Mouse (Mus musculus) small intestine, adult 2 months (tissue): ENCODE measurements around the gene Ctnnd2. TPM values are rescaled to one million over a fixed set of nuclear protein-coding genes. Genes with fewer than 3 reads are reported as not detected.

Experiments used
- H3K27ac ChIP-seq: fragments of 200-500 bp; 2 replicates; pipeline ENCODE4 v1.5.1; 2012; ENCODE audit warnings: low read depth, low read length, control low read depth, inconsistent platforms; ENCODE audit not compliant: insufficient read depth
- H3K27me3 ChIP-seq: fragments of 200-500 bp; 2 replicates; pipeline ENCODE4 v1.6.1; 2012; ENCODE audit warnings: mild to moderate bottlenecking, moderate library complexity, low read length, inconsistent platforms; ENCODE audit not compliant: control insufficient read depth, insufficient read depth
- H3K36me3 ChIP-seq: fragments of 200-500 bp; 2 replicates; pipeline ENCODE4 v1.6.1; 2012; ENCODE audit warnings: mild to moderate bottlenecking, low read length, control low read depth, inconsistent platforms; ENCODE audit not compliant: control insufficient read depth, insufficient read depth
- H3K4me1 ChIP-seq: fragments of 200-500 bp; 2 replicates; pipeline ENCODE4 v1.6.1; 2012; ENCODE audit warnings: low read length, inconsistent platforms, mixed read lengths; ENCODE audit not compliant: control insufficient read depth, insufficient read depth, insufficient read length
- H3K4me3 ChIP-seq: fragments of 200-500 bp; 2 replicates; pipeline ENCODE4 v1.5.1; 2012; ENCODE audit warnings: low read depth, mild to moderate bottlenecking, control low read depth, inconsistent platforms, low read length, moderate library complexity
- CTCF ChIP-seq: fragments of 200-500 bp; IDR thresholded peaks from 2 replicates; pipeline ENCODE4 v1.5.1; 2012; ENCODE audit warnings: low read depth, mild to moderate bottlenecking, control low read depth, inconsistent platforms, low read length, moderate library complexity, mixed read lengths; ENCODE audit not compliant: insufficient replicate concordance, insufficient read length; ENCODE audit errors: extremely low read depth
- POLR2A ChIP-seq: fragments of 200-500 bp; IDR thresholded peaks from 2 replicates; pipeline ENCODE4 v1.6.1; 2012; ENCODE audit warnings: low read depth, mild to moderate bottlenecking, control low read depth, inconsistent platforms, low read length, moderate library complexity
- WGBS: fragments of 180-500 bp; shearing (Covaris S2); methylation state at CpG from one replicate; pipeline ENCODE4 v1.1.7; 2018; 5-methylcytosine and 5-hydroxymethylcytosine counted together
- polyA plus RNA-seq: library from polyadenylated mRNA; depleted of rRNA; stranded (reverse); fragments of >200 nt; gene quantifications from 2 replicates; pipeline ENCODE4 v1.2.3, GENCODE M21; 2012

The Ctnnd2 gene
- polyA plus RNA-seq, 1 experiment, result 1.3 TPM

- Histone ChIP-seq H3K27ac (no peak overlapping the region), H3K27me3 (peaks cover 8% of the 10 kb centered on the region), H3K4me1 (0 out of 2 replicates have a peak, but pooled peaks cover 4% of the 10 kb centered on the region), H3K36me3 (no peaks in the 10 kb centered on the region), H3K4me3 (no peak overlapping the region)
- TF ChIP-seq CTCF, result no peak
- no peak for TF ChIP-seq POLR2A
- 59% methylated on average over 7 of the region's 7 CpGs for WGBS
These were observed 475.4 kb downstream of the Ctnnd2 start for GRCm38 (mm10) chr15:30647679-30648311.

DNA sequence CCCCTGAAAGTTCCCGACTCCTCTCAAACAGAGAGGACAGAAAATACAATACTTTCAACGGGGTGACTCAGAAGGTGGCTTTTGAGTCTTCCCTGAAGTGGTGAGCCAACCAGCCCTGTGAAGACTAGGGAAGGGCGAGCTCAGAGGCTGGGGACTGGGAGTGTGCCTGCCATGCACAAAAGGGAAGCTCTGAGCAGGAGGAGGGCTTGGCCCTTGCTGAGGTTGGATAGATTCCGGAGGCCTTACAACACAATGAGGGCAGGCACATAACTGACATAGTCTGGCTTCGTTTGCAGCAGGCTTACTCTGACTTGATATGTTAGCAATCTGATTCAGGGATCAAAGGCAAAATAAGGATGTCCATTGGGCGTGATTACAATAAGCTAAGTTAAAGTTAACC, 477.6 kb downstream of the Ctnnd2 start:
- no peaks in the 10 kb centered on the region for H3K36me3 ChIP-seq
- 0 out of 2 replicates have a peak, but pooled peaks cover 4% of the 10 kb centered on the region for H3K4me1 ChIP-seq
- no peak overlapping the region for H3K4me3 ChIP-seq
- no peak overlapping the region for H3K27ac ChIP-seq
- H3K27me3 ChIP-seq, result peaks cover 8% of the 10 kb centered on the region
- 59% methylated on average over 6 of the region's 6 CpGs for WGBS
- no peak for TF ChIP-seq CTCF
- TF ChIP-seq POLR2A, result no peak

DNA sequence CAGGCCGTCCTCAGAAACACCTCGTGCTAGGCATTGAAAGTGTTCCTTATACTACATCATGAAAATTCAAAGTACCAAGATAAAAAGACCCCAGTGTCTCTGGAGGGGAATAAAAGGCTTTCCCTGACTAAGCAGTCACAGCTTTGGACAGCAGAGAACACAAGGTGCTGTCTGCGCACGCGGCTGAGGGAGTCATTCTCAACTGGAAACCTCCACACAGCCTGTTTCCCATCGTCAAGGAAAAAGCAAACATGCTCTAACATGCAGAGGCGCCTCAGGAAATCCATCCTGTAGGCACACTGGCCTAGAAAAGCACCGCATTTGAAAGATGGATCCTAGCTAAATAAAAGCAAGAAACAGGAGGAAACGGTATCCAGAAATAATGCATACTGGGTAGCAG, 483.0 kb downstream of the Ctnnd2 start:
- TF ChIP-seq POLR2A (no peak), CTCF (no peak)
- 74% methylated on average over 9 of the region's 9 CpGs for WGBS

GRCm38 (mm10) chr15:30657588-30657987, 485.2 kb downstream of the Ctnnd2 start:
- H3K4me3 ChIP-seq, result no peak overlapping the region
- no peaks in the 10 kb centered on the region for H3K4me1 ChIP-seq
- H3K36me3 ChIP-seq, result no peaks in the 10 kb centered on the region
- 74% methylated on average over 3 of the region's 3 CpGs for WGBS
- H3K27me3 ChIP-seq, result no peaks in the 10 kb centered on the region
- H3K27ac ChIP-seq, result no peak overlapping the region
- TF ChIP-seq CTCF (no peak), POLR2A (no peak)

More for the DNA sequence above, 483.0 kb downstream of the Ctnnd2 start:
- H3K27me3 ChIP-seq, result no peaks in the 10 kb centered on the region
- no peak overlapping the region for H3K27ac ChIP-seq
- no peak overlapping the region for H3K4me3 ChIP-seq
- H3K4me1 ChIP-seq, result no peaks in the 10 kb centered on the region
- no peaks in the 10 kb centered on the region for H3K36me3 ChIP-seq

DNA sequence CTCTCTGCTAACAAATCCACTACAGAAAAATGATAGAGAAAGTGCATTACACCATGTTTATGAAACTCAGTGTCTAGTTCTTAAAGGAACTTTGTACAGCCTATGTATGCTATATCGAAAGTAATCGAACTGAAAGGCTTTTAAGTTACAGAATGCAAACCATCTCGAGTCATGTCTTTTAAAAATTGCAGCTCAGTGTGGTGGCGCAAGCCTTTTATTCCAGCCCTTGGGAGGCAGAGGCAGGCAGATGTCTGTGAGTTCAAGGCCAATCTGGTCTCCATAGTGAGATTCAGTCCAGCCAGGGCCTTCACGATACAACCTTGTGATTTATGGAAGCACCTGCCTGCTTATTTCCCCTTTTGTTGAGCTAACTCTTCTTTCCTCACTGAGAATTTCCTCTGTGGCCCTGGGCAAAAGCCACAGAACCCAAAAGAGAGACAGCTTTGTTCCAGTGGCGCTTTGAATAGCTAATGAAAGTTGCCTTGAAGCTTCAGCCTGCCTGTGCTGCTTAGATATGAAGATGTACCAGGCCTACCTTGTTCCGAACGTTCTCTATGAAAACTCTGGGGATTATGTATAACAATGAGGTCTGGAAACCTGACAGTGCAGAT, 488.3 kb downstream of the Ctnnd2 start:
- Histone ChIP-seq H3K4me3 (no peak overlapping the region), H3K27me3 (no peaks in the 10 kb centered on the region), H3K4me1 (no peaks in the 10 kb centered on the region), H3K36me3 (no peaks in the 10 kb centered on the region), H3K27ac (no peak overlapping the region)
- TF ChIP-seq POLR2A (no peak), CTCF (no peak)
- WGBS, result 80% methylated on average over 8 of the region's 8 CpGs

- H3K27ac ChIP-seq, result no peak overlapping the region
- WGBS, result 49% methylated on average over 6 of the region's 6 CpGs
- H3K4me1 ChIP-seq, result no peaks in the 10 kb centered on the region
- H3K36me3 ChIP-seq, result no peaks in the 10 kb centered on the region
- no peaks in the 10 kb centered on the region for H3K27me3 ChIP-seq
- no peak overlapping the region for H3K4me3 ChIP-seq
- TF ChIP-seq POLR2A (no peak), CTCF (no peak)
These were observed 489.5 kb downstream of the Ctnnd2 start for GRCm38 (mm10) chr15:30661689-30662422.
